Mouse (Mus musculus) liver, postnatal 0 days (tissue): ENCODE measurements at regions not wholly inside any gene's neighbourhood (a gene's known extent, or its start where the extent isn't known, plus 50 kb on each side); places are given as distances from the start of the nearest gene placed in this dataset.

Source experiments
- CTCF ChIP-seq: sonication (generic); IDR thresholded peaks from 2 replicates; pipeline ENCODE4 v1.5.1; 2016; ENCODE audit warnings: antibody characterized with exemption, low read depth
- EP300 ChIP-seq: IDR thresholded peaks from 2 replicates; pipeline ENCODE4 v1.6.1; 2016; ENCODE audit warnings: antibody characterized with exemption, low read depth, mild to moderate bottlenecking

DNA sequence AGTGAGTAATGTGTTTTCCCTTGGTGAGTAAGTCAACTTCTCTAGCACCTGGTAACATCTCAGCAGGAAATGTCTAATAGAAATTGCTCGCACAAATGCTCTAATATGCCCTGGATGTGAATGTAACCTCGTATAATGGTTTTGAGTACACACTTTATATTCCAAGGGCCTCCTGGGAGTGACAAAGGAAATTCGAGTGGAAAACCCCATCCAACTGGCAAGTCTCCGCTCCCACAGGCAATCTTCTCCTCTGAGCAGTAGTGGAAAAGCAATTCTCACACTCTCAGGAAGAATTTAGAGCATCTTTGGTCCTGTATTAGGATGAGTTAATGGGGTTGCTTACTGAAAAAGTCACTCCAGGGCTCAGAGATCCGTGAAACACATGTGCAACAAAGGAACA is 183.4 kb upstream of the Tll1 start:
- TF ChIP-seq CTCF (no peak), EP300 (no peak)
